Mouse (Mus musculus): Measurements from ENCODE around the gene Gstz1. TPM values are rescaled to one million over a fixed set of nuclear protein-coding genes. Genes with fewer than 3 reads are reported as not detected.

The Gstz1 gene
- 32.0 and 36.9 TPM in 2 replicates for polyA plus RNA-seq (2014; fragmentation: Nextera tagmentation; extraction: Ambion mirVana)

GRCm38 (mm10) chr12:87146966-87147365 is at the start of gene Gstz1:
Gstz1 (plus strand) TSS chr12:87147165.
- H3K27ac ChIP-seq (replicated peaks; ENCODE audit: low read depth, low read length), result peak within 1 kb of the TSS; percentile 94
- DNase-seq (ENCODE audit: low spot score), result peak; percentile 93
- peak; percentile 87 for ATAC-seq (replicated peaks; ENCODE audit: insufficient number of reproducible peaks, low FRiP score, low TSS enrichment, low read depth)
- under 1% methylated on average over 27 of the region's 27 CpGs for WGBS
- H3K36me3 ChIP-seq (replicated peaks; ENCODE audit: control insufficient read depth, insufficient read depth, low read depth, low read length), result no peaks in the 10 kb centered on the region
- H3K9ac ChIP-seq (replicated peaks; ENCODE audit: low read length), result peak within 1 kb of the TSS; percentile 85
- H3K4me1 ChIP-seq (ENCODE audit: control insufficient read depth, insufficient read depth, low read length), result no peaks in the 10 kb centered on the region
- peak within 1 kb of the TSS; percentile 75 for H3K4me3 ChIP-seq (ENCODE audit: low read depth, low read length)
- no peaks in the 10 kb centered on the region for H3K9me3 ChIP-seq (replicated peaks; ENCODE audit: control insufficient read depth, low read length)
- H3K4me2 ChIP-seq (ENCODE audit: low read depth, low read length), result peak within 1 kb of the TSS; percentile 66
- H3K27me3 ChIP-seq (ENCODE audit: control insufficient read depth, insufficient read depth, low read length), result no peaks in the 10 kb centered on the region

DNA sequence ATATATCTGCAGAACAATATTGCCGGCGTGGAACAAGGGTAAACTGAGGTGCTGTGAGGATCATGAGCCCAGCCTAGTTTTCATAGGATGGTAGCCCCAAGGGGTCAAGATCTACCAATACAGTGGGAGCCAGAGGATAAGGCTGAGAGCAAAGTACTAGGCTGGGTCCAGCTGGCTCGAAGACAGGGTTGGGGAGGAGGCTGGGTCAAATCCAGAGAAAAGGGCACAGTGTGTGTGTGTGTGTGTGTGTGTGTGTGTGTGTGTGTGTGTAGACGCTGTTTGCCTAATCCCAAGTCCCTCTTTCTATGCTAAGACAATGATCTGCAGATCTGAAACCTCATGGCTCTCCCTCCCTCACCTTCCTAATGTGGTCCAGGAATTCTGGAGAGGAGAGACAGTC is 46.6 kb upstream of the Gstz1 start:
- ATAC-seq (replicated peaks; ENCODE audit: insufficient number of reproducible peaks, low FRiP score, low TSS enrichment, low read depth) (no peak), DNase-seq (ENCODE audit: low spot score) (no peak)
- peaks cover 4% of the 10 kb centered on the region for H3K4me1 ChIP-seq (ENCODE audit: control insufficient read depth, insufficient read depth, low read length)
- no peaks in the 10 kb centered on the region for H3K36me3 ChIP-seq (replicated peaks; ENCODE audit: control insufficient read depth, insufficient read depth, low read depth, low read length)
- no peak overlapping the region for H3K9ac ChIP-seq (replicated peaks; ENCODE audit: low read length)
- no peak overlapping the region for H3K4me2 ChIP-seq (ENCODE audit: low read depth, low read length)
- 83% methylated on average over 4 of the region's 4 CpGs for WGBS
- no peak overlapping the region for H3K27ac ChIP-seq (replicated peaks; ENCODE audit: low read depth, low read length)
- peaks cover 14% of the 10 kb centered on the region for H3K27me3 ChIP-seq (ENCODE audit: control insufficient read depth, insufficient read depth, low read length)
- no peaks in the 10 kb centered on the region for H3K9me3 ChIP-seq (replicated peaks; ENCODE audit: control insufficient read depth, low read length)
- H3K4me3 ChIP-seq (ENCODE audit: low read depth, low read length), result no peak overlapping the region

GRCm38 (mm10) chr12:87102165-87102631 is 44.8 kb upstream of the Gstz1 start, which contains the start of gene Ngb:
Ngb (minus strand) TSS chr12:87102539.
- Histone ChIP-seq H3K4me1 (ENCODE audit: control insufficient read depth, insufficient read depth, low read length) (peaks cover 4% of the 10 kb centered on the region), H3K4me3 (ENCODE audit: low read depth, low read length) (peak within 1 kb of the TSS; percentile 21), H3K36me3 (replicated peaks; ENCODE audit: control insufficient read depth, insufficient read depth, low read depth, low read length) (no peaks in the 10 kb centered on the region), H3K27me3 (ENCODE audit: control insufficient read depth, insufficient read depth, low read length) (peaks cover 14% of the 10 kb centered on the region), H3K9me3 (replicated peaks; ENCODE audit: control insufficient read depth, low read length) (no peaks in the 10 kb centered on the region), H3K27ac (replicated peaks; ENCODE audit: low read depth, low read length) (no peak within 1 kb of the TSS), H3K4me2 (ENCODE audit: low read depth, low read length) (peak within 1 kb of the TSS; percentile 46), H3K9ac (replicated peaks; ENCODE audit: low read length) (no peak within 1 kb of the TSS)
- peak; percentile 56 for ATAC-seq (replicated peaks; ENCODE audit: insufficient number of reproducible peaks, low FRiP score, low TSS enrichment, low read depth)
- WGBS, result 3% methylated on average over 31 of the region's 32 CpGs
- DNase-seq (ENCODE audit: low spot score), result peak; percentile 5

- Histone ChIP-seq H3K27me3 (ENCODE audit: control insufficient read depth, insufficient read depth, low read length) (peaks cover 14% of the 10 kb centered on the region), H3K4me3 (ENCODE audit: low read depth, low read length) (no peak overlapping the region), H3K9me3 (replicated peaks; ENCODE audit: control insufficient read depth, low read length) (no peaks in the 10 kb centered on the region), H3K27ac (replicated peaks; ENCODE audit: low read depth, low read length) (no peak overlapping the region), H3K9ac (replicated peaks; ENCODE audit: low read length) (no peak overlapping the region), H3K4me1 (ENCODE audit: control insufficient read depth, insufficient read depth, low read length) (peaks cover 4% of the 10 kb centered on the region), H3K4me2 (ENCODE audit: low read depth, low read length) (no peak overlapping the region), H3K36me3 (replicated peaks; ENCODE audit: control insufficient read depth, insufficient read depth, low read depth, low read length) (no peaks in the 10 kb centered on the region)
- no peak for ATAC-seq (replicated peaks; ENCODE audit: insufficient number of reproducible peaks, low FRiP score, low TSS enrichment, low read depth)
- whole genome bisulfite sequencing, result 91% methylated on average over 4 of the region's 4 CpGs
- no peak for DNase-seq (ENCODE audit: low spot score)
These were observed 43.5 kb upstream of the Gstz1 start for GRCm38 (mm10) chr12:87103471-87103870.

DNA sequence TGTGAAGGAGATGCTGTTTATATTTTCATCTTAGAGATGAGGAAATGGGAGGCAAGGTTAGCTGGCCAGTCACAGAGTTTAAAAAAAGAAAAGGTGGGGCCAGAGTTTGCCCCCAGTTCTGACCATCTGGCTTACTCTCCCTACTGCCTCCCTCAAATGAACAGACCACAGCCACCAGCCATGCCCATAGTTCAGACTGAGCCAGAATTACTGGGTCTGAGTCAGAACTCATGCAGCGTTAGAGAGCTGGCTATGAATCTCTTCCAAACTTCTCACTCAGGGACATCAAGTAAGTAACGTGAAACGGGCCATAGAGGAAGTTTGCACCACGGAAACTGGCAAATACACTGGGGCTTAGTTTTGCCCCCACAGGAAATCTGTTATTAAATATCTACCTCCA is 42.2 kb upstream of the Gstz1 start:
- Histone ChIP-seq H3K4me2 (ENCODE audit: low read depth, low read length) (no peak overlapping the region), H3K9ac (replicated peaks; ENCODE audit: low read length) (no peak overlapping the region), H3K36me3 (replicated peaks; ENCODE audit: control insufficient read depth, insufficient read depth, low read depth, low read length) (no peaks in the 10 kb centered on the region), H3K27ac (replicated peaks; ENCODE audit: low read depth, low read length) (no peak overlapping the region), H3K4me1 (ENCODE audit: control insufficient read depth, insufficient read depth, low read length) (peaks cover 4% of the 10 kb centered on the region), H3K27me3 (ENCODE audit: control insufficient read depth, insufficient read depth, low read length) (peaks cover 14% of the 10 kb centered on the region), H3K4me3 (ENCODE audit: low read depth, low read length) (no peak overlapping the region), H3K9me3 (replicated peaks; ENCODE audit: control insufficient read depth, low read length) (no peaks in the 10 kb centered on the region)
- 86% methylated on average over 4 of the region's 4 CpGs for WGBS
- DNase-seq (ENCODE audit: low spot score), result no peak
- ATAC-seq (replicated peaks; ENCODE audit: insufficient number of reproducible peaks, low FRiP score, low TSS enrichment, low read depth), result no peak

DNA sequence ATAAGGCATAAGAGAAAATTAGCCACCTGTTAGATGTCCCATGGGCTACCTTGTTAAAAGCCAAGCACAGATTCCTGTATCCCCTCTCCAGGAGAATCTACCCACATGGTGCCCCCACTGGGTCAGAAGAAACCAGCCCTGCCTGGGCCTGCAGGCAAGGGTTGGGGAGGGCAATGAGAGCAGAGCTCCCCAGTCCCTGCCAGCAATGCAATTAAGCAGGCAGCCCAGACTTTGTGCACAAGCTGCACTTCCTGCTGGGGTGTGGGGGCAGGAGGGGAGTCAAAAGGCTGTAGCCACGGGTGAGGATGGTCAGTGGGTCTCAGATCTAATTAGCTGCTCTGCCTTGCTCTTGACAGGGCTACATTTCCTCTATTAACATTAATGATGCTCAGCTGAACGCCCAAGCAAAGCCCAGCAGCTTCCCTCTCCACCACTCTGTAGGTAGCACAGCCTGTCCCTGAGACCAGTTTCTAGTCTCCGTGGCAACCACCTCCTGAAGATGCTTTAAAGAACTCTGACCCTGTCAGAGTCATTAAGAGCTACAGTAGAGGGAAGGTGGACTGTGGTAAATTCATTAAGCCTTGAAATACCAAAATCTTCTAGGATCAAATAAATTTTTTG is 39.5 kb upstream of the Gstz1 start:
- H3K9me3 ChIP-seq (replicated peaks; ENCODE audit: control insufficient read depth, low read length), result no peaks in the 10 kb centered on the region
- H3K4me2 ChIP-seq (ENCODE audit: low read depth, low read length), result no peak overlapping the region
- no peak overlapping the region for H3K9ac ChIP-seq (replicated peaks; ENCODE audit: low read length)
- H3K27ac ChIP-seq (replicated peaks; ENCODE audit: low read depth, low read length), result no peak overlapping the region
- 24% methylated on average over 3 of the region's 3 CpGs for WGBS
- no peaks in the 10 kb centered on the region for H3K36me3 ChIP-seq (replicated peaks; ENCODE audit: control insufficient read depth, insufficient read depth, low read depth, low read length)
- H3K4me3 ChIP-seq (ENCODE audit: low read depth, low read length), result no peak overlapping the region
- DNase-seq (ENCODE audit: low spot score), result no peak
- H3K27me3 ChIP-seq (ENCODE audit: control insufficient read depth, insufficient read depth, low read length), result peaks cover 4% of the 10 kb centered on the region
- no peaks in the 10 kb centered on the region for H3K4me1 ChIP-seq (ENCODE audit: control insufficient read depth, insufficient read depth, low read length)
- ATAC-seq (replicated peaks; ENCODE audit: insufficient number of reproducible peaks, low FRiP score, low TSS enrichment, low read depth), result no peak

DNA sequence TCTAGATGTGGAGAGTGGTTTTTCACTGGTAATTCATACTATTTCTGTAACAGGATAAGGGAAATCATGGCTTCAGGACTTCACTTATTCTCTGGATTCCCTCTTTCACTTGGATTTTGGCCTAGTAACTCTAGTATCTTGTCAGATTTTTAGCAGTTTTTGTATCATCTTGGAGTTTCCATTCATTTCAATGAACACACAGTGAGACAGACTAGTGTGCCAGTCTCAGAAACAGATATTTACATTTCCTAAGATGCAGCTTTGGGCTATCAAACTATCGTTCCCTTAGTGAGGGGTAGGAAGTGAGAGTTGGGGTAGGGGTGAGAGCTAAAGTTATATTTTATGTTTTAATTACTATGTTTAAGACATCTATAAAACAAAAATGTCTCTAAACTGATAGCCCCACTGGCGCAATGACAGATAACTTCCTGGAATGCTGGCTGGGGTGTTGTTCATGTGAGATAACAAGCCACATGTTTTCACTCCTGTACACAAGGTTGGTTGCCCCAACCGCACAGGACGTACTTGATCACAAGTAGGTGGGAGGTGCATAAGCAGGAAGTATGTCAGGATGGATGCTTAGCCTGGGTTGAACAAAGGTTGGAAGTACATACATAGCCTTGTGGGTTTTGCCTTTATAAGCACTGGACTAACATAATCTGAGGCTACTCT is 24.9 kb upstream of the Gstz1 start:
- Histone ChIP-seq H3K36me3 (replicated peaks; ENCODE audit: control insufficient read depth, insufficient read depth, low read depth, low read length) (no peaks in the 10 kb centered on the region), H3K27me3 (ENCODE audit: control insufficient read depth, insufficient read depth, low read length) (no peaks in the 10 kb centered on the region), H3K9me3 (replicated peaks; ENCODE audit: control insufficient read depth, low read length) (no peaks in the 10 kb centered on the region), H3K27ac (replicated peaks; ENCODE audit: low read depth, low read length) (no peak overlapping the region), H3K4me3 (ENCODE audit: low read depth, low read length) (no peak overlapping the region), H3K4me2 (ENCODE audit: low read depth, low read length) (no peak overlapping the region), H3K9ac (replicated peaks; ENCODE audit: low read length) (no peak overlapping the region), H3K4me1 (ENCODE audit: control insufficient read depth, insufficient read depth, low read length) (no peaks in the 10 kb centered on the region)
- WGBS, result 90% methylated on average over 4 of the region's 4 CpGs
- no peak for ATAC-seq (replicated peaks; ENCODE audit: insufficient number of reproducible peaks, low FRiP score, low TSS enrichment, low read depth)
- DNase-seq (ENCODE audit: low spot score), result no peak

- Histone ChIP-seq H3K27me3 (ENCODE audit: control insufficient read depth, insufficient read depth, low read length) (no peaks in the 10 kb centered on the region), H3K4me3 (ENCODE audit: low read depth, low read length) (no peak overlapping the region), H3K27ac (replicated peaks; ENCODE audit: low read depth, low read length) (no peak overlapping the region), H3K36me3 (replicated peaks; ENCODE audit: control insufficient read depth, insufficient read depth, low read depth, low read length) (no peaks in the 10 kb centered on the region; the same call in 1 of the 2 replicates), H3K9me3 (replicated peaks; ENCODE audit: control insufficient read depth, low read length) (no peaks in the 10 kb centered on the region), H3K4me1 (ENCODE audit: control insufficient read depth, insufficient read depth, low read length) (no peaks in the 10 kb centered on the region), H3K9ac (replicated peaks; ENCODE audit: low read length) (no peak overlapping the region), H3K4me2 (ENCODE audit: low read depth, low read length) (no peak overlapping the region)
- 68% methylated on average over 4 of the region's 4 CpGs for WGBS
- DNase-seq (ENCODE audit: low spot score) (no peak), ATAC-seq (replicated peaks; ENCODE audit: insufficient number of reproducible peaks, low FRiP score, low TSS enrichment, low read depth) (no peak)
These were observed 19.7 kb upstream of the Gstz1 start for GRCm38 (mm10) chr12:87127256-87127655.

Data from embryonic facial prominence, embryonic 11.5 days (tissue).